Mouse (Mus musculus): ENCODE measurements at regions not wholly inside any gene's neighbourhood (a gene's known extent, or its start where the extent isn't known, plus 50 kb on each side); places are given as distances from the start of the nearest gene placed in this dataset.
A peak's percentile ranks its signal among the peaks of the same experiment; 100 is the strongest.

DNA sequence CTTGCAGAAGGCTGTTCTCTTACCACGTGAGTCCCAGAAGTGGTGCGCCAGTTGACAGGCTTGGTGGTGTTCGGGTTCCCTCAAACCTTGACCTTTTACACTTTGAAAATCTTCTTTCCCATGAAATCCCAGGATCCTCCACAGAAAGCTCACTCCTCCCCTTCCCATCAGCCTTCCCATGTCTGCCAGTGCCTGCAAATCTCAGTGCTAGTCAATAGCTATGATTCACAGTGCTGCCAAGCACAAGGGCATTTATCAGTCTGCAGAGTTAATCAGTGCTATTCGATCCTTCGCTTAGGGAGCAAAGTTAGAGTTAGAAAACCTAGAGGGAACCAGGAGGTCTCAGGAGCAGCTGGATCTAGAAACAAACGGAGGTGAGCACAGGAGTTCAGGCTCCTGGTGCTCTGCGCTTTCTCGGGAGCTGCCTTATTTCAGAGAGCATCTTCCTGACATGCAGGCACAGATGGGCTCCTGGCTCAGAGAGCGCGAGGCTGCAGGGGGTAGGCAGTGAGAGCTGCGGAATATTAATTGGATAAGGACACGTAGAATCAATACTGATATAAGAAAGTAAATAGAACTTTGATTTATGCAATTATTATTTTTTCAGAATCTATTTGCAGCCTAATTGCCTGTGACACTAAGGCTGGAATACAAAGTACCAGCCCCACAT lies 190.0 kb upstream of the Tgfbr2 start:
- no peak for DNase-seq

DNA sequence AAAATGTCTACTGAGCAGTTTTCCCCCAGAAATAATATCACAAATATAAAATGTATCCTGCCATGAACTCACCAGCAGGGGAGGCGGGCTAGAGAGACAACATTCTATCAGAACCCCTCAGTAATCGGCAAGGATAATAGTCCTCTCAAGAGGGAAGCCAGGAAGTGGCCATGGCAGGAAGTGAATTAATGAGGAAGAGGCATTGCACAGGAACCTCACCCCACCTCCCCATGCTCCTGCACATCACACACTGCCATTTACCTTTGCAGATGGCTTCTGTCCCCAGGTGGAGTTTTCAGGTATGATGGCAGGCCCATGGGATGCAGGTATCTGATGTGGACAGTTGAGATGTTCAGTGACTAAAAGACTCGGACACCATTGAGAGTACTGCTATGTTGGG lies 185.9 kb upstream of the Tgfbr2 start:
- DNase-seq: no peak

DNA sequence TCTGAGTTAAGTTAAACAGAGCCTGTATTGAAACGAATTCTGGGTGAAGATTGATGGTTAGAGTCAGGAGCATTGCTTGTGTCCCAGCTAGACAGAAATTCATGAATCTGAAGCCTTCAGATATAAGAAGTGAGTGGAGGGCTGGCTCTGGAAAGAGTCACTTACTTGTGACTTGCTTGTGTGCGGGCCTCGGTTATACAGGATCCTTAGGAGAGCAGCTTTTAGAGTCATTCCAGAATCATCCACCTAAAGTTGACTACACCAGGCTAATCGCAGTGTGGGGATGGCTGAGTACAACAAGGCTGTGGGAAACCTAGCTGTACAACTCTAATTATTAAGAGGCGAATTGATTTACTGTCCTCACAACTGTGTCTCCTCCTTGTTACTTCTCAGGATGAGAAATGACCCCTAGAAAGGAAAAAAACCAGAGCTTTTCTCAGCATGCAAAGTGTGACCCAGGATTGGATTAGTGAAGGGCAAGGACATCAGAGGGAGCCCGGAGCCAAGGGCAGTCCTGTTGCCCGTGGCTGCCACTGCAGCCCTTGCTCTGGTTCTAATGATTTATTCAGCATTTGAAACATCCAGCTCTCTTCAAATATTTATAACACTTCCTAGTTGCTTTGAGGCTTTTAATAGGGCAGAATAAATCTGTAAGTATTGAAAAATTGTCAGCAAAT lies 179.0 kb upstream of the Tgfbr2 start:
- no peak for DNase-seq

DNA sequence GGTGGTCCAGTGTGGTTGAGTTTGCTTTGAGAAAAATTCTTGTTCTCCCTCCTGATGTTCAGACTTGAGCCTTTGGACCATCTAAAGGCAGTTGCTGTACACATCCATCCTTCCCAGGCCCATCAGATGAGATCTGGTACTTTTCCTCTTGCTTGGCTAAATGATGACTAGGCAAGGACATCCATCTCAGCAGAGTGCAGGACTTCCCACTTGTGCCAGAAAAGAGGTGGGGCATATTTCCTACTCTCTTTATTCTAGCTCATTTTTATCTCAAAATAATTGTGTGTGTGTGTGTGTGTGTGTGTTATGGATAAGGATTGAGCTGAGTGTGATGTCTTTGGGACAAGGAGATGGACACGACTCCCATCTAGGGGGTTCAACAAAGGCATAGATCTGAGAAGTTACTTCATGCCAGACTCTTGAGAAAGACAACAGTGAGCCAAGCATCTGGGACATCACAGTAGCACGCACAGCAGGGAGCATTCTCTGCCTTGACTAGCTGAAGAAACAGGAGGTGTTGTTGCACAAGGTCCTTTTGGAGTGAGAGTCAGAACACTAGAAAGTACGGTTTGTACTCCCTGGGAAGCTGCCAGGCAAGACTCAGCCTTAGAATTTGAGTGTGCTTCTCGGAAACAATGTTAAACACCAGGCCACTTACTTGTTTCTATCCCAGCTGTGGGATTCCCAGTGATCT lies 177.8 kb upstream of the Tgfbr2 start:
- peak; percentile 92 for DNase-seq

DNA sequence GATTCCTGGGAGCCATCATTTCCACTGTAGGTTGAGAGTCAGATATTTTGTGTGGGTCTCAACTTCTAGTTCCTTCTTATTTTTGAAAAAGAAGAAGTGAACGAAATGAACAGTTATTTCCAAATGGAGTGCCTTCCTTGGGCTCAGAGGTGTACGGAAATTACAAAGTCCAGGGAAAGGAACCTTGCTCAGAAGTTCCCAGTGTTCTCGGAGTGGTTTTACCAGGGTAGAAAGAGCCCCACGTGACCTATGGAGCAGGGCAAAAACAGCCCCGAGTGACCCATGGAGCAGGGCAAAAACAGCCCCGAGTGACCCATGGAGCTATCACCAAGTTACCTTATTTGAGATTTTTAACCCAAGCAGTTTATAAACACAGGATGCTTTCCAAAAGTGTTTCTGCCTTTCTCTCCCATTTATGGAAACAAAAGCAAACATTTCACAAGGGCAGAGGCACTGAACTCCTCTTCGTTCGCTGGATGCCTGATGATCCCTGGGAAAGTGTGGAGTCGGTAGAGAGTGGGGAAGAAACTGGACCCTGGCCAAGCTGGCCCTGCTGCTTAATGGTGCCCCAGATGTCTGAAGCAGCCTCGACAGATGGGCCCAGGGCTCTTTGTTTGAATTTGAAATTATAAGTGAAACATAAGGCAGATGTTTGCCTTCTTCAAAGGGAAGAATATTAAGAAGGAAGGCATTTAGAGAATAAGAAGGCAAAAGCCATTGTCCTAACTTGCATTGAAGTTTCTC lies 175.8 kb upstream of the Tgfbr2 start:
- no peak for DNase-seq

DNA sequence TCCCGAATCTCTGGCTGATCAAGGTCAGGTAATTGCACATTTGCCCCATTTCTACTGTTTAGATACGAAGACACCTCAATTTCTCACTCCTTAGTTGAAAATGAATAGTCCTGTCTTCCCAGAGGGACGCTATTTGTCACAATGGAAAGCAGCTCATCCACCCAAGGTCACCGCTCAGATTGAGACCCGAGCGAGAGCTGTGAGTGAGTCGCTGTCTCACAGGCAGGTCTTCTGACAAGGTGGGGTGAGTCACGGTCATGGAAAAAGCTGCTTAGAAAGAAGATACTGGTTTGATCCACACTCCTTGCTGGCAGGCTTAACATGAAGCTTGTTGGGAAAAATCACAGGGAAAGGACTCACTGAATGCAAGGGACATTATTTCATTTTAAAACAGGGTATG lies 171.9 kb upstream of the Tgfbr2 start:
- no peak for DNase-seq

DNA sequence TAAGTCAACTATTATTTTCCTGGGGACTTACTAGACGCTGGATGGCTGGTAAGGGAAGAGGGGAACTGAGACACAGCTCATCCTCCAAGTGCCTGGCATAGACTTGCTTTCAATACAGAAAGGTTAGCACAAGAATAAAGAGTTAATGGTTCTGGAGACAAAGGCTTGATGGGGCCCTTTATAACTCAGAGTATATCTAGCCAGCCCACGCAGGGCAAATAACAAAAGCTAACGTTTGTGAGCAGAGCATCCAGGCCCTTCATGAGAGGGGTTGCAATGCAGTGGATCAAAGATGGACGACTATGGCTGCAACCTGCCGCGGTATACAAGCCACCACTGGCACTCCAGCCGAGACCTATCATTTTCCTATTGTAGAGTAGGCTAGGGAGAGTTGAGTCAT lies 171.3 kb upstream of the Tgfbr2 start:
- DNase-seq: no peak

DNA sequence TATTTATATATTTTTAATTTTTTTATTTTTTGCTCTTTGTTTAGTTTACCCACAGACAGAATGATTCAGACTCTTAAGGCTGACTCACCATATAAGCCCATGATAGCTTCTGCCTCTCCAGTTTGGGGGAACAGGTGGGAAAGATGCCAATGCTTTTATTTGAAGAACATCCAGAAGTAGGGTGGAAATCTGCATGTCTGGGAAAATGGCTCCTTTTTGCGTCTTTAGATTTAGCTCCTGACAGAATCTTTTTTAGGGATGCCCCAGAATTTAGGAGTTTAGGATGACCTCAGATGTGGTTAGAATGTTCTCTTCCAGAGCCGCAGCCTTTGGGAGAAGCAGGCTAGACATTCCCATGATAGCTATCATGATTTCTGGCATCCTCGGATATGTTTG lies 167.9 kb upstream of the Tgfbr2 start:
- DNase-seq: no peak

DNA sequence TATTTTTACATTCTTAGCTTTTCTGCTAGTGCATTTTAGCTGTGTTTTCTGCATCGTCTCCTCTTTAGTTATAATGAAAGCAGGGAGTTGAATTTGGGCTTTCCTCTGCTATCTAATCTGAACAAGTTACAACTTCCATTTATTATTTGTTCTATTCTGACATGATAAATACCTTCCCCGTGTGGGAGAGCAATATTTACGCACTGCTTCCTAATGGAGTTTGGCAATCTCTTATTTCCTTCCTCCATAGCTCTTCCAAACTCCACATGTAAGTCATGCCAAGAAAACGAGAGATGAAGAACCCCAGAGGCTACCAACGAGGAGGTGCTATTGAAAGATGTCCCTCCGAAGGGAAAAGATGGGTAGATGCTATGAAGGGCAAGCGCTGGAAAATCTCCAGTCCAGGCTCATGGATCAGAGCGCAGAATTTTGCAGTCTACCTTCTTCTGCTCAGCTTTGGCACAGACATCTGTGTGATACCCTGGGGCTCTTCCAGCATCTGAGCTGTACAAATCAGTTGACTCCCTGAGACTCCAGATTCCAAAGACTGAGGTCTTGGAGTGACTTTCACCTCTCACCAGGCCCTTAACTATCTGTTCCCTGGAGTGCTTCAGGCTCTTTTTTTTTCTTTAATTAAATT lies 167.4 kb upstream of the Tgfbr2 start:
- DNase-seq: peak; percentile 15

DNA sequence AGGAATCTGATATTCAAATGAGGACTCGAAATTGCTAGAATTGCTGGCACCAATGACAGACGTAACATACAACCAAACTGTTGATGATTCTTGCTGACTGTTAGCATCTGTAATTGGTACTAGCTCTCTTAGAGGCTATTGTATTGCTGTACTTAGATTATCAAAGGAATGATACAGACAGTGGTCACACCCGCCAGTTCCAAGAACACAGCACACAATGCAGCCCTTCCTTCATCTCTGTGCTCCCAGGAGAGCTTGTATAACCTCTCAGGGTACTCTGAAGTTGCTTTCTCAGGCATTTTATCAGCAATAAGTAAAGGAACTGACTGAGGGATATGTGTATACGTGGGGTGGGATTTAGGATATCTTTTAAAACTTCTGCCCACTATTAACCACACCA lies 166.8 kb upstream of the Tgfbr2 start:
- no peak for DNase-seq

DNA sequence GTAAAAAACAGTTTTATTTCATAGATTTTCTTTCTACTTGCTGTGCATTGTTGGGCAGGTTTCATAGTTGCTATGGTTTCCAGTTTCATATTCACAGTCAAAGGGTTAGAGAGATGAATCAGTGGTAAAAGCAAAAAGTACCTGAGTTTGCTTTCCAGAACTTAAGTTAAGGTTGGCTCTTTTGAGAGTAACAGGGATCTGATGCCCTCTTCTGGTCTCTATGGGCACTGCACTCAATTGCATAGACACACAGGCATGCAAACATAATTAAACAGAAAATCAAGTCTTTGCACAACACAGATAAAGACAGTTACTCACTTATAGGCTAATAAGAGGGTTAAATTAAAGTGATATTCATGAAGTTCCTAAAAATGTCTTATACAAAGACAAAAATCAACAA lies 165.8 kb upstream of the Tgfbr2 start:
- DNase-seq: peak; percentile 60

DNA sequence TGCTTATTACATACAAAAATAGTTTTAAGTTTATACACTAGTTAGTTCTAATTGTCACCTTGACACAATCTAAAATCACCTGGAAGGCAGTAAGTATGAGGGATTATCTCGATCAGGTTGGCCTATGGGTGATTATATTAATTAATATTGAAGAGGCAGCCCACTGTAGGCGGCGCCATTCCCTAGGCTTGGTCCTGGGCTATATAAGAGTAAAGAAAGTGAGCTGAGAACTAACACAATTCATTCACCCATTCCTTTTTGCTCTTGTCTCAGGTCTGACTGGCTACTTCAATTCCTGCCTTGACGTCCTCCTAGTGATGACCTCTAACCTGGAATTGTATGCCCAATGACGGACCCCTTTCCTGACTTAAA lies 163.6 kb upstream of the Tgfbr2 start:
- no peak for DNase-seq

DNA sequence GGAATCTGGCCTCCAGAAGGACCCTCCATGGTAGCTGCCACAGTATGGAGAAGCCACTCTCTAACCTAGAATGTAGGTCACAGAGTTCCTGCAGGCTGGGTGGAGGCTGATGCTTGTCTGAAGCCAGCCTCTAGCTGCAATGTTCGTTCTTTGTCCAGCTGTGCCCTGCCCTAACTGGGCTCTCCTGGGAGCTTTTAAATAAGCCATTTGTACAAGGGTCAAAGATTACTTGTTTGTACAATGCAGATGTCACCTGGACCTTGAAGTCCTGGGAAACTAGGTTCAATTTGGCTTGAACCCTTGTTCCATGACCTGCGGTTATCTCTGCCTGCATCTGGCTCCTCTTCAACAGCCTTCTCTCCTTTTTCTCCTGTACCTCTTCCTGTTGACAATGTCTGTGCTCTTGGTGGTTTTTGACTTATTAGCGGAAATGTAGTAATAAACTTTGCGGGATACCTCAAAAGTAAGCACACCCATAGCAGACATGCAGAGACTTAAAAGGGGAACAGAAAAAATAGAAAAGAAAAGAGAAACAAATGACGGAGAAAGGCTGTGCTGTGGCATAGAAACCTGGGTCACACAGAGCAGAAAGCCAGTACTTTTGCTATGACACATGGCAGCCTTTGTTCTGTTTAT lies 163.1 kb upstream of the Tgfbr2 start:
- DNase-seq: peak; percentile 42

DNA sequence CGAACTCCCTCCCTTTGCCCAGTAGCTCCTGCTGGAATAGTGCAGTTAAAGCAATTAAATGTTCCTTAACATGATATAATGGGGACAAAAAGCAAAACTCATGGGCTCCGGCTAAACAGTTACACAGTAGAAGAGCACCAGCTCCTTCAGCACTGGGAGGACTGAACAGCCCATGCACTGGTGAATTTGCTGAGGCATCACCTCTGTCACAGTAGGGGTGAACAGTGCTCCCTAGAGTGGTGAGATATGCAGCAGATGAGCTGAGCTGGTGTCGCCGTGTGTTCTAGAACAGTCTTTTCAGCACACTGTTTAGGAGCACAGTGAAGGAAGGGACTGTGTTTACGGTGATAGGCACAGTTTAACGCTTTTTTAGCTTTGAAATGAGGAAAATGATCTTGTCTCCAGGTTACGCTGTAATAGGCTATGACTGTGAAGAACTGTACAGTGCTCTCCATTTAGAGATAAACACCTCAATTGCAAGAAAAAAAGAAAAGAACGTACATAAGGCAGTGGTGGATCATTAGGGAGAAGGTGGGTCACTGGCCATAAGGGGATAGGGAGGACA lies 162.4 kb upstream of the Tgfbr2 start:
- DNase-seq: no peak

DNA sequence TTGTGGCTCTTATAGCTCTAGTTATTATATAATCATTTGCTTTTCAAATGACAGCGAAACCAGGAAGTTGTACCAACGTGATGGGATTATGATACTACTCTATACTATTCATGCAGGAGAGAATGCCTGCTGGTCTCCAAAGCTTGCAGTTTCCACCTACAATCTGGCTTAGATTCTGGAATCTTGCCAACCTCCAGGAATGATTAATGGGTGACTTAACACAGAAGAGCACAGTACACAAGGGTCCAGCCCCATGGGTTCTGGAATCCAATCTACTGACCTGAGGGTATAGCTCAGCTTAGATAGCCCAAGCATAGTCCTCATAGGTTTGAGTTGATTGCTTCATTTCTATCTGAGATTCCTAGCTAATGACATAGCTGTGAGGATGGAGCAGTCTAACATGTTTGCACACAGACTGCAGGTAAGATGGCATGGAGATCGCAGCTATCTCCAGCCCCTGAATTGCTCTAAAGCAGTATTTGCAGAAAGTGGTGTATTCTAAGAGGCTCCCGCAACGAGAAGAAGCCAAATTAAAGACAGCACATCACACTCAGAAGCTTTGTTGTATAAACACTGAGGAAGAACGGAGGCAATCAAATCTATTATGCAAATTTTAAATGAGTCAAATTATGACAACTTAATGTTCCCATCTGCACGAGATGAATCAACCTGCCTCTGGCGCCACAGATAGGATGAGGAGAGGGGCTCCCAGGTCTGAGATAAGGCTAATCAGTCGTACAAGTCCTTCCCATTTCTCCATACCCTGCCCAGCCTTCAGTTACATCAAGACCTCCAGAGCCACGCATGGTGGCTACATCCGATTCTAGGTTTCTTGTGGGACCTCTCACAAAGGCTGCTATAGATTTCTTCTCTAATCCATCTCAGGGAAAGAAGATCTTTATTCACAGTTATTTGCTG lies 160.7 kb upstream of the Tgfbr2 start:
- DNase-seq: no peak

DNA sequence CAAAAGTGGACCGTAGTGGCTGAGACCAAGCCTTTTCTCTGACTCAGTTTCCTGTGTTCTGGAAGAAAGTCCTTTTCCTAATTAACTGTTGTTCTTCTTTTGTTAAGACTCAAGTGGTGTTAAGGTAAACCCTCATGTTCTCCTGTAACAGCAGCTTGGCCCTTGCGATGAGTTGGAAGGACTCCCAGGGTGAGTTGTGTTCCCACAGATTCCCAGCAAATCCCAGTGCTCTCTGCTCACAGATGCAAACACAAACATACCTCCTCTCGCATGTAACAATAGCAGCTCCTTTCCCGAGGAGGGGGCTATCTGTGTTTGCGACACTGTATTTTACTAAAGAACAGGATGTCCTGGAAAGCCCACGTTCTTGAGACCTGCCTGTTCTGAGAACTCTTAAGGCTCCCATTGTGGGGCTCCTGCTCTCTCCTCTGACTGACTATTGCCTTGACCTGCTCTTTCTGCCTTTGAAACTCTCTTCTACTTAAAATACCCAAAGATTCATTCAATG lies 158.8 kb upstream of the Tgfbr2 start:
- no peak for DNase-seq

DNA sequence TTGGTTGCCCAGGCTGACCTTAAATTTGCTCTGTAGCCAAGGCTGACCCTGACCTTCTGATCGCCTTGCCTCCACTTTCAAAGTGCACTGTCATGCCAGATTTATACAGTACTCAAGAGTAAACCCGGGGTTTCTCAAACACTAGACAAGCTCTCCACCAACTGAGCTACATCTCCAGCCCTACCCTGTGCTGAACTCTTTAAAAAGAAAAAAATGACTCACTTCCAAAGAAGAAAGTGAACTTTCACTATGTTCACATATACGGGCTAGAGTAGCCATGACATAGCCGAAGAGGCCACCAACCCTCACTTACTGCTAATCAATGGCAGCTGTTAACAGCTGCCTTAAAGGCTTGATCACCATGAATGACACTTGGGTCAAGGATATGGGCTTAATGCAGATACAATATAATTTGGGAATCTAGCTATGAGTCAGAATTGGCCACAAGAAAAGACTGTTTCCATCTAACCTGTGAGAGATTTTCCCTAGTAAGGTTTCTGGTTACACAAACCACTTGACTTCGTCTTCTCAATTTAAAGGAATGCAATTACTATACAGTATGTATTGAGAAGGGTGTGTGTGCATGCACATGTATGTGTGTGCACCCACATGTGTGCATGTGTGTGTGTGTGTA lies 157.4 kb upstream of the Tgfbr2 start:
- no peak for DNase-seq

DNA sequence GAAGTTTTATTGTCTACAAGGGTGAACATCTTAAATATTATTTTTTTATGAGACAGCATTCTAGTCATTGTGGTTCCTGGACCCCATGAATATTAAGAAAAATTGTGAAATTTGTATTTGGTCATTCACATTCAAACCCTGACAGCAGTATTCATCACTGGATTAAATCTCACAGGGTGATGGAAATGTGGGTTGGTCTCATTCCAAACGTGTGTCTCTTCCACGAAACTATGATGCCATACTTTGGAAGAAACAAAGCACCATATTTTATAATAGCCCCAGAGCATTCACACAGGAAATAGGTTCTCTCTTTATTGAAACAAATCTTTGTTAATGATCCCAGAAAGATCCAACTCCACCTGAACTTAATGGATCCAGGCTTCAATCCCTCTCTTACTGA lies 156.2 kb upstream of the Tgfbr2 start:
- DNase-seq: no peak

DNA sequence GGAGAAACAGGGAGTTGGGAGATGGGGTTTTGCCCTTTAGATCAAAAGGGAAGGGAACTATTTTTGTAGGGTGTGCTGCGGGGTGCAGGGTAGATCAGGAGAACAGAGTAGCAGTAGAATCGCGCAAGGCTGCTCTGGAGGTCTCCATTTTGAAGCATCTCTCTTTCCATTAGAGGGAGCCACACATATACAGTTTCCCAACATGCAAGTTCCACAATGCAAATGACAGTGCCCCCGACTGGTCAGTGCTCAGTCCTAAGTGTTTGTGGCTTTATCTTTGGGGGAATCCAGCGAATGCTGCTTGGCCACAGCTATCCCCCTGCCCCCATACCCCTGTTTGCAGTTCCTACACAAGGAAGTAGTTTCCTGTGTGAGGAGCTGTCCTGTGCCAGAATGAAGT lies 155.6 kb upstream of the Tgfbr2 start:
- peak; percentile 27 for DNase-seq

DNA sequence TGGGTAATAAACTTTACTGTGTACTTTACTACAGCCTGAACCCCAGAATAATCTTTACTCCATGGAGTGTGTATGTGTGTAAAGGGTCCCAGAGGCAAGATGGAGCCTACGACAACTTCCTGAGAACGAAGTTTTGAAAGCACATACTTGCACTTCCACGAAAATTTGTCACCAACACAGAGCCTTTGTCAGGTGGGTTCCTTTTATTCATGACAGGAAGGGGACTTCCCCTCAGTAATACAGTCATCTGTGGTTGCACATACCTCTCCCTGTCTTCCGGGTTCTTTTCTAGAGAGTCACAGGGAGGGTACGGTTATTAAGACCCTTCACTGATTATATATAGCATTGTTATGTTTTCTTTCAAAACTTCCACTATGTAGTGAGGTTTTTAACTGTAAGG lies 154.0 kb upstream of the Tgfbr2 start:
- DNase-seq: peak; percentile 19

All from lung, postnatal 36 days (tissue).